10 mouse cellular contexts compared by ENCODE assay signal in genomic region chr9:49595635-49596348, GRCm38 (mm10).
DNase-seq lines count a peak whose midpoint lies in the region; ATAC-seq and TF ChIP-seq lines count a peak whose summit lies in the region.
"Had no signal": no experiment of that assay in that cellular context is flagged by ENCODE, and none has a peak within 500 bp of the region (broad histone marks: within the 10 kb centered on the region; RNA-seq: fewer than 3 reads in every experiment).

No protein-coding gene starts in this region.

- no peaks in the 10 kb centered on the region for H3K27me3 ChIP-seq in kidney, embryonic 16.5 days (ENCODE audit: insufficient read depth, low read length)
- H3K27me3 ChIP-seq in cerebellum, adult 2 months (ENCODE audit: control insufficient read depth, insufficient read depth, low read length): no peaks in the 10 kb centered on the region
- no peaks in the 10 kb centered on the region for H3K27me3 ChIP-seq in forebrain, embryonic 13.5 days
- H3K27me3 ChIP-seq in midbrain, embryonic 16.5 days (ENCODE audit: control insufficient read depth, insufficient read depth, low read depth, low read length): no peaks in the 10 kb centered on the region

- no peak for DNase-seq in kidney, postnatal 36 days
- peak; percentile 67 to 68 for DNase-seq in cerebellum, adult 2 months
- no peak for DNase-seq in spleen, postnatal 10 days (ENCODE audit: low spot score in 2 of 2)
- no peak for DNase-seq in thymus, postnatal 4 days
- no peak for DNase-seq in urinary bladder, postnatal 36 days (ENCODE audit: low spot score in 2 of 2)
- DNase-seq: adrenal gland, postnatal 25 days had no signal

- peak; percentile 67; the same call in 1 of the 2 replicates for ATAC-seq in kidney, embryonic 16.5 days (ENCODE audit: low FRiP score, low TSS enrichment)
- ATAC-seq in forebrain, embryonic 13.5 days: peak; percentile 73
- peak; percentile 43; the same call in 1 of the 2 replicates for ATAC-seq in midbrain, embryonic 16.5 days
- ATAC-seq: intestine, postnatal 0 days had no signal

- H3K27ac ChIP-seq in kidney, embryonic 16.5 days (ENCODE audit: low read length): peak overlapping the region; percentile 63
- H3K27ac ChIP-seq in cerebellum, adult 2 months (ENCODE audit: insufficient read depth, low read length): peak overlapping the region; percentile 51
- H3K27ac ChIP-seq in forebrain, embryonic 13.5 days: peak overlapping the region; percentile 88
- H3K27ac ChIP-seq in midbrain, embryonic 16.5 days (ENCODE audit: low read length): peak overlapping the region; percentile 76

- no peak for TF ChIP-seq POLR2A in cerebellum, adult 2 months (IDR thresholded peaks at IDR 0.05; ENCODE audit: borderline replicate concordance, insufficient read depth, low read length)

- H3K9ac ChIP-seq in kidney, embryonic 16.5 days (replicated peaks; ENCODE audit: low read length): 0 out of 2 replicates have a peak overlapping the region, but pooled peaks have one; percentile 27
- peak overlapping the region; percentile 50 for H3K9ac ChIP-seq in forebrain, embryonic 13.5 days
- peak overlapping the region; percentile 33 for H3K9ac ChIP-seq in midbrain, embryonic 16.5 days (ENCODE audit: low read depth, low read length)

- H3K36me3 ChIP-seq in kidney, embryonic 16.5 days (ENCODE audit: insufficient read depth, low read length): no peaks in the 10 kb centered on the region
- no peaks in the 10 kb centered on the region for H3K36me3 ChIP-seq in forebrain, embryonic 13.5 days (ENCODE audit: poor library complexity, severe bottlenecking)
- H3K36me3 ChIP-seq in midbrain, embryonic 16.5 days (ENCODE audit: control insufficient read depth, insufficient read depth, low read length): no peaks in the 10 kb centered on the region

- peak overlapping the region; percentile 24 for H3K4me2 ChIP-seq in kidney, embryonic 16.5 days (replicated peaks; ENCODE audit: low read depth, low read length)
- H3K4me2 ChIP-seq in forebrain, embryonic 13.5 days: peak overlapping the region; percentile 44
- peak overlapping the region; percentile 35; the same call in 1 of the 2 replicates for H3K4me2 ChIP-seq in midbrain, embryonic 16.5 days (ENCODE audit: low read length)

- H3K4me1 ChIP-seq in kidney, embryonic 16.5 days (ENCODE audit: insufficient read depth, low read length): peaks cover 29% of the 10 kb centered on the region
- peaks cover 34% of the 10 kb centered on the region for H3K4me1 ChIP-seq in cerebellum, adult 2 months (ENCODE audit: control insufficient read depth, insufficient read depth, low read length)
- peaks cover 69% of the 10 kb centered on the region for H3K4me1 ChIP-seq in forebrain, embryonic 13.5 days
- peaks cover 62% of the 10 kb centered on the region for H3K4me1 ChIP-seq in midbrain, embryonic 16.5 days (ENCODE audit: control insufficient read depth, insufficient read depth, low read length)

- H3K4me3 ChIP-seq in kidney, embryonic 16.5 days (ENCODE audit: low read length): no peak overlapping the region
- H3K4me3 ChIP-seq in cerebellum, adult 2 months (replicated peaks; ENCODE audit: insufficient read depth, low read depth, low read length): no peak overlapping the region
- H3K4me3 ChIP-seq in forebrain, embryonic 13.5 days: no peak overlapping the region
- no peak overlapping the region for H3K4me3 ChIP-seq in midbrain, embryonic 16.5 days (ENCODE audit: low read depth, low read length)

- TF ChIP-seq CTCF in cerebellum, adult 2 months (IDR thresholded peaks at IDR 0.05; ENCODE audit: borderline replicate concordance, insufficient read depth, low read depth, low read length): no peak

- no peaks in the 10 kb centered on the region for H3K9me3 ChIP-seq in kidney, embryonic 16.5 days (ENCODE audit: low read length)
- H3K9me3 ChIP-seq in forebrain, embryonic 13.5 days (replicated peaks): no peaks in the 10 kb centered on the region
- H3K9me3 ChIP-seq in midbrain, embryonic 16.5 days (replicated peaks; ENCODE audit: control insufficient read depth, low read length, poor library complexity, severe bottlenecking): no peaks in the 10 kb centered on the region

- WGBS in kidney, embryonic 16.5 days: 23% methylated on average over 11 of the region's 11 CpGs
- WGBS in cerebellum, adult 2 months: 17% methylated on average over 11 of the region's 11 CpGs
- WGBS in forebrain, embryonic 13.5 days: 18% methylated on average over 11 of the region's 11 CpGs
- WGBS in midbrain, embryonic 16.5 days: 12% methylated on average over 11 of the region's 11 CpGs

Comparison
In these comparisons a context has a peak if more than half of its experiments do, and no peak if none do; other contexts are left out.
1. DNase-seq: peak in cerebellum, adult 2 months (2 of 2); none in kidney, postnatal 36 days (0 of 2), spleen, postnatal 10 days (0 of 2), thymus, postnatal 4 days (single experiment) and urinary bladder, postnatal 36 days (0 of 2).
2. Peak in every context shown above with its lines, with median percentiles within 50 percentile points of each other: ATAC-seq, H3K27ac ChIP-seq, H3K4me2 ChIP-seq and H3K9ac ChIP-seq.